Mouse (Mus musculus): ENCODE data around the gene Astn2. TPM values are rescaled to one million over a fixed set of nuclear protein-coding genes. Genes with fewer than 3 reads are reported as not detected.

Astn2 gene
- polyA plus RNA-seq, 1 experiment from 2014 or later, result 0.15 TPM

GRCm38 (mm10) chr4:66169485-66169884 is 234.9 kb downstream of the Astn2 start:
- Histone ChIP-seq H3K9me3 (replicated peaks) (no peaks in the 10 kb centered on the region), H3K9ac (no peak overlapping the region), H3K27ac (ENCODE audit: poor library complexity, severe bottlenecking) (no peak overlapping the region), H3K27me3 (replicated peaks) (0 out of 2 replicates have a peak, but pooled peaks cover 5% of the 10 kb centered on the region), H3K4me1 (replicated peaks) (peaks cover 11% of the 10 kb centered on the region), H3K4me3 (no peak overlapping the region), H3K36me3 (no peaks in the 10 kb centered on the region), H3K4me2 (no peak overlapping the region)
- ATAC-seq (ENCODE audit: insufficient number of reproducible peaks, low FRiP score), result no peak
- WGBS, result 45% methylated on average over 2 of the region's 2 CpGs

GRCm38 (mm10) chr4:66158714-66159113 is 245.7 kb downstream of the Astn2 start:
- no peaks in the 10 kb centered on the region for H3K27me3 ChIP-seq (replicated peaks)
- WGBS, result 73% methylated on average over 3 of the region's 3 CpGs
- no peak overlapping the region for H3K27ac ChIP-seq (ENCODE audit: poor library complexity, severe bottlenecking)
- H3K36me3 ChIP-seq, result no peaks in the 10 kb centered on the region
- no peak overlapping the region for H3K4me3 ChIP-seq
- H3K4me1 ChIP-seq (replicated peaks), result no peaks in the 10 kb centered on the region
- H3K9ac ChIP-seq, result no peak overlapping the region
- no peak for ATAC-seq (ENCODE audit: insufficient number of reproducible peaks, low FRiP score)
- H3K9me3 ChIP-seq (replicated peaks), result no peaks in the 10 kb centered on the region
- no peak overlapping the region for H3K4me2 ChIP-seq

- WGBS, result 48% methylated on average over 3 of the region's 3 CpGs
- Histone ChIP-seq H3K9ac (no peak overlapping the region), H3K4me3 (no peak overlapping the region), H3K9me3 (replicated peaks) (no peaks in the 10 kb centered on the region), H3K27ac (ENCODE audit: poor library complexity, severe bottlenecking) (no peak overlapping the region), H3K27me3 (replicated peaks) (no peaks in the 10 kb centered on the region), H3K4me2 (no peak overlapping the region), H3K4me1 (replicated peaks) (no peaks in the 10 kb centered on the region), H3K36me3 (no peaks in the 10 kb centered on the region)
- ATAC-seq (ENCODE audit: insufficient number of reproducible peaks, low FRiP score), result no peak
Measured at GRCm38 (mm10) chr4:66157439-66158113, 246.8 kb downstream of the Astn2 start.

GRCm38 (mm10) chr4:66146546-66146945 is 257.9 kb downstream of the Astn2 start:
- Histone ChIP-seq H3K27ac (ENCODE audit: poor library complexity, severe bottlenecking) (no peak overlapping the region), H3K4me2 (no peak overlapping the region), H3K36me3 (no peaks in the 10 kb centered on the region), H3K9me3 (replicated peaks) (no peaks in the 10 kb centered on the region; the same call in 1 of the 2 replicates), H3K9ac (no peak overlapping the region), H3K4me1 (replicated peaks) (no peaks in the 10 kb centered on the region), H3K27me3 (replicated peaks) (no peaks in the 10 kb centered on the region), H3K4me3 (no peak overlapping the region)
- 87% methylated on average over 5 of the region's 5 CpGs for WGBS
- ATAC-seq (ENCODE audit: insufficient number of reproducible peaks, low FRiP score), result no peak

- Histone ChIP-seq H3K36me3 (no peaks in the 10 kb centered on the region), H3K9me3 (replicated peaks) (no peaks in the 10 kb centered on the region), H3K4me1 (replicated peaks) (no peaks in the 10 kb centered on the region), H3K4me3 (no peak overlapping the region), H3K27me3 (replicated peaks) (no peaks in the 10 kb centered on the region), H3K27ac (ENCODE audit: poor library complexity, severe bottlenecking) (no peak overlapping the region), H3K9ac (no peak overlapping the region), H3K4me2 (no peak overlapping the region)
- 77% methylated on average over 3 of the region's 3 CpGs for WGBS
- no peak for ATAC-seq (ENCODE audit: insufficient number of reproducible peaks, low FRiP score)
Measured at GRCm38 (mm10) chr4:66126181-66126580, 278.2 kb downstream of the Astn2 start.

- H3K9me3 ChIP-seq (replicated peaks), result no peaks in the 10 kb centered on the region
- 82% methylated on average over 7 of the region's 7 CpGs for WGBS
- no peaks in the 10 kb centered on the region for H3K4me1 ChIP-seq (replicated peaks)
- ATAC-seq (ENCODE audit: insufficient number of reproducible peaks, low FRiP score), result no peak
- no peak overlapping the region for H3K9ac ChIP-seq
- no peaks in the 10 kb centered on the region for H3K36me3 ChIP-seq
- H3K27ac ChIP-seq (ENCODE audit: poor library complexity, severe bottlenecking), result no peak overlapping the region
- no peak overlapping the region for H3K4me3 ChIP-seq
- no peaks in the 10 kb centered on the region for H3K27me3 ChIP-seq (replicated peaks)
- no peak overlapping the region for H3K4me2 ChIP-seq
Measured at GRCm38 (mm10) chr4:66122766-66123358, 281.5 kb downstream of the Astn2 start.

- H3K9me3 ChIP-seq (replicated peaks), result no peaks in the 10 kb centered on the region
- no peaks in the 10 kb centered on the region for H3K4me1 ChIP-seq (replicated peaks)
- ATAC-seq (ENCODE audit: insufficient number of reproducible peaks, low FRiP score), result no peak
- no peak overlapping the region for H3K4me2 ChIP-seq
- no peak overlapping the region for H3K27ac ChIP-seq (ENCODE audit: poor library complexity, severe bottlenecking)
- H3K4me3 ChIP-seq, result no peak overlapping the region
- no peaks in the 10 kb centered on the region for H3K27me3 ChIP-seq (replicated peaks)
- no peak overlapping the region for H3K9ac ChIP-seq
- WGBS, result 76% methylated on average over 2 of the region's 2 CpGs
- H3K36me3 ChIP-seq, result no peaks in the 10 kb centered on the region
Measured at GRCm38 (mm10) chr4:66114243-66114642, 290.2 kb downstream of the Astn2 start.

GRCm38 (mm10) chr4:66102037-66102436 is 302.4 kb downstream of the Astn2 start:
- no peaks in the 10 kb centered on the region for H3K9me3 ChIP-seq (replicated peaks)
- no peak overlapping the region for H3K9ac ChIP-seq
- H3K4me1 ChIP-seq (replicated peaks), result peaks cover 3% of the 10 kb centered on the region; the same call in 1 of the 2 replicates
- H3K27me3 ChIP-seq (replicated peaks), result no peaks in the 10 kb centered on the region
- H3K27ac ChIP-seq (ENCODE audit: poor library complexity, severe bottlenecking), result no peak overlapping the region
- H3K4me3 ChIP-seq, result no peak overlapping the region
- no peak overlapping the region for H3K4me2 ChIP-seq
- ATAC-seq (ENCODE audit: insufficient number of reproducible peaks, low FRiP score), result no peak
- WGBS, result 76% methylated on average over 5 of the region's 5 CpGs
- H3K36me3 ChIP-seq, result no peaks in the 10 kb centered on the region

- Histone ChIP-seq H3K27ac (ENCODE audit: poor library complexity, severe bottlenecking) (no peak overlapping the region), H3K9me3 (replicated peaks) (no peaks in the 10 kb centered on the region), H3K4me1 (replicated peaks) (peaks cover 3% of the 10 kb centered on the region; the same call in 1 of the 2 replicates), H3K4me2 (no peak overlapping the region), H3K4me3 (no peak overlapping the region), H3K27me3 (replicated peaks) (no peaks in the 10 kb centered on the region), H3K9ac (no peak overlapping the region), H3K36me3 (no peaks in the 10 kb centered on the region)
- WGBS, result 74% methylated on average over 1 of the region's 1 CpGs
- no peak for ATAC-seq (ENCODE audit: insufficient number of reproducible peaks, low FRiP score)
Measured at GRCm38 (mm10) chr4:66097629-66098028, 306.8 kb downstream of the Astn2 start.

GRCm38 (mm10) chr4:66096104-66096503 is 308.3 kb downstream of the Astn2 start:
- no peak overlapping the region for H3K4me2 ChIP-seq
- 79% methylated on average over 2 of the region's 2 CpGs for WGBS
- no peak overlapping the region for H3K4me3 ChIP-seq
- no peak overlapping the region for H3K27ac ChIP-seq (ENCODE audit: poor library complexity, severe bottlenecking)
- H3K9ac ChIP-seq, result no peak overlapping the region
- H3K27me3 ChIP-seq (replicated peaks), result no peaks in the 10 kb centered on the region
- peaks cover 3% of the 10 kb centered on the region; the same call in 1 of the 2 replicates for H3K4me1 ChIP-seq (replicated peaks)
- ATAC-seq (ENCODE audit: insufficient number of reproducible peaks, low FRiP score), result no peak
- H3K9me3 ChIP-seq (replicated peaks), result no peaks in the 10 kb centered on the region
- no peaks in the 10 kb centered on the region for H3K36me3 ChIP-seq

- Histone ChIP-seq H3K27me3 (replicated peaks) (no peaks in the 10 kb centered on the region), H3K27ac (ENCODE audit: poor library complexity, severe bottlenecking) (no peak overlapping the region), H3K36me3 (no peaks in the 10 kb centered on the region), H3K4me3 (no peak overlapping the region), H3K4me1 (replicated peaks) (peaks cover 11% of the 10 kb centered on the region), H3K9me3 (replicated peaks) (no peaks in the 10 kb centered on the region), H3K4me2 (no peak overlapping the region), H3K9ac (no peak overlapping the region)
- no peak for ATAC-seq (ENCODE audit: insufficient number of reproducible peaks, low FRiP score)
Measured at GRCm38 (mm10) chr4:66057161-66057560, 347.2 kb downstream of the Astn2 start.

- 88% methylated on average over 4 of the region's 4 CpGs for WGBS
- ATAC-seq (ENCODE audit: insufficient number of reproducible peaks, low FRiP score), result no peak
- no peak overlapping the region for H3K4me2 ChIP-seq
- no peaks in the 10 kb centered on the region for H3K9me3 ChIP-seq (replicated peaks)
- H3K36me3 ChIP-seq, result no peaks in the 10 kb centered on the region
- no peak overlapping the region for H3K9ac ChIP-seq
- no peaks in the 10 kb centered on the region for H3K27me3 ChIP-seq (replicated peaks)
- no peak overlapping the region for H3K27ac ChIP-seq (ENCODE audit: poor library complexity, severe bottlenecking)
- no peak overlapping the region for H3K4me3 ChIP-seq
- H3K4me1 ChIP-seq (replicated peaks), result peaks cover 11% of the 10 kb centered on the region
Measured at GRCm38 (mm10) chr4:66055690-66056089, 348.7 kb downstream of the Astn2 start.

Measured in heart, embryonic 12.5 days (tissue).